Comparison of ENCODE assay signal across 8 mouse cellular contexts in the genomic region with DNA sequence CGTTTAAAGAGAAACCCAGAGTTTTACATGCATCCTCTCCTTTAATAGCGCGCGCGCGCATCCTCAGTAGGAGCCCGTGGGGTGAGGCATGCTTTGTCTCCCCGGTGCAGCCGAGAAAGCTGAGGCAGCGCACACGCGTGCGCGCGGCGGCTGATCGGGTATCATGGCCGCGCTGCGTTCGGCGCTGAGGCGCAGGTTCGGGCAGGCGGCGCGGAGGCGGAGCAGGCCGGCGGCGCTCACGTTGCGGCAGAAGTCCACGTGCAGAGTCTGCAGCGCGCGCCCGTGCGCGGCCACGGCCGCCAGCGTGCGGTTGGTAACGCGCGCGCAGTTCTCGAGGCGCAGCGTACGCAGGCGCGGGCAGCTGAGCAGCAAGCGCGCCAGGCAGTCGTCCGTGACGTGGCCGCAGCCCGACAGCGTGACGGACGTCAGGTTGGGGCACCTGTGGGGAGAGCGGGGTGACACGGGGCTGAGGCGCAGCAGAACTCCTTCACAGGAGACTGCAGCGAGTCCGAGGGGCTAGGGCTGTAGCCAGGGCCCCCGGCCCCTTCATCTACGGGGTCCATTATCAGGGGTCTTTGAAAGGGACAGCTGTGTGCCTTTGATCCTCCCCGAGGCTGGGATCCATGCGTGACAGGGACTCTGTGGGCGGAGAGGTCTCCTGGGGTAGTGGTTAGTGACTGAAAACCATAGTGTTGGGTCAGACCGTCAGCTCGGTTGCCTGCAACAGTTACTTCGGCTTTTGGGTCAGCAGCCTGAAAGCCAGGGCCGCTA. TPM values are rescaled to one million over a fixed set of nuclear protein-coding genes. Genes with fewer than 3 reads are reported as not detected.
DNase-seq lines count a peak whose midpoint lies in the region; ATAC-seq lines count a peak whose summit lies in the region.

No protein-coding gene starts in this region.

- peaks cover 34% of the 10 kb centered on the region for H3K4me1 ChIP-seq in hindbrain, embryonic 13.5 days (replicated peaks)

- peak overlapping the region; percentile 85 for H3K9ac ChIP-seq in hindbrain, embryonic 13.5 days

- no peaks in the 10 kb centered on the region for H3K27me3 ChIP-seq in hindbrain, embryonic 13.5 days

- peak overlapping the region; percentile 63 for H3K4me3 ChIP-seq in hindbrain, embryonic 13.5 days

- peaks cover 56% of the 10 kb centered on the region for H3K36me3 ChIP-seq in hindbrain, embryonic 13.5 days

- H3K4me2 ChIP-seq in hindbrain, embryonic 13.5 days, result peak overlapping the region; percentile 96

- peak overlapping the region; percentile 98 for H3K27ac ChIP-seq in hindbrain, embryonic 13.5 days

- under 1% methylated on average over 78 of the region's 78 CpGs for WGBS in hindbrain, embryonic 13.5 days

- DNase-seq in Muller cell, postnatal 12 days (ENCODE audit: inconsistent ontology term), result peak; percentile 96
- peak; percentile 98 for DNase-seq in cerebellum, adult 9-11 months
- peak; percentile 95 to 96 for DNase-seq in frontal cortex, postnatal 10 days (ENCODE audit: low spot score in 2 of 2)
- peak; percentile 81 to 90 for DNase-seq in layer of hippocampus, postnatal 25 days (ENCODE audit: extremely low spot score in 1 of 2, low spot score in 1 of 2)
- peak; percentile 93 for DNase-seq in lung, postnatal 25 days (ENCODE audit: low spot score)
- DNase-seq in retina, embryonic 14.5 days (ENCODE audit: low spot score), result peak; percentile 94
- DNase-seq in thymus, postnatal 4 days, result peak; percentile 95

- no peaks in the 10 kb centered on the region for H3K9me3 ChIP-seq in hindbrain, embryonic 13.5 days

- peak; percentile 93 for ATAC-seq in hindbrain, embryonic 13.5 days (ENCODE audit: low FRiP score)

RNA-seq across cellular contexts. Expression of a gene that starts 2.6 kb away (rescaled TPM):
- polyA plus RNA-seq in hindbrain, embryonic 13.5 days (2015; fragmentation: Nextera tagmentation; extraction: Ambion mirVana), result 2.0 and 2.2 TPM in 2 replicates
- total RNA-seq in layer of hippocampus, postnatal 25 days (2021), result under 1 TPM; 0.23 to 0.25 TPM

Comparison
In these comparisons a context has a peak if more than half of its experiments do, and no peak if none do; other contexts are left out.
1. Peak in every context shown above with its lines: DNase-seq, ATAC-seq, H3K4me3 ChIP-seq and H3K27ac ChIP-seq.